Mouse (Mus musculus) olfactory bulb, adult 2 months (tissue): ENCODE data around the gene Olfr67. TPM values are rescaled to one million over a fixed set of nuclear protein-coding genes. Genes with fewer than 3 reads are reported as not detected.
"Not testable (repeated sequence)": the region's sequence is repeated elsewhere in the genome, so short reads cannot be mapped to it uniquely, and the experiment has no call there.

Source experiments
- H3K27ac ChIP-seq: fragments of 200-500 bp; 2 replicates; pipeline ENCODE4 v1.5.1; 2012; ENCODE audit warnings: low read depth, low read length; ENCODE audit not compliant: insufficient read depth
- H3K4me1 ChIP-seq: fragments of 200-500 bp; 2 replicates; pipeline ENCODE4 v1.6.1; 2012; ENCODE audit warnings: low read length; ENCODE audit not compliant: control insufficient read depth, insufficient read depth
- H3K4me3 ChIP-seq: fragments of 200-500 bp; 2 replicates; pipeline ENCODE4 v1.5.1; 2012; ENCODE audit warnings: mild to moderate bottlenecking, low read depth, low read length, moderate library complexity; ENCODE audit not compliant: insufficient read depth
- CTCF ChIP-seq: fragments of 200-500 bp; IDR thresholded peaks from 2 replicates; pipeline ENCODE4 v1.5.1; 2012; ENCODE audit warnings: low read depth, mild to moderate bottlenecking, low read length, moderate library complexity; ENCODE audit not compliant: insufficient read depth
- POLR2A ChIP-seq: fragments of 200-500 bp; IDR thresholded peaks from 2 replicates; pipeline ENCODE4 v1.6.1; 2012; ENCODE audit warnings: mild to moderate bottlenecking, low read depth, low read length, moderate library complexity; ENCODE audit not compliant: insufficient read depth
- WGBS: fragments of 180-500 bp; shearing (Covaris S2); methylation state at CpG from one replicate; pipeline ENCODE4 v1.1.7; 2018; 5-methylcytosine and 5-hydroxymethylcytosine counted together
- polyA plus RNA-seq: library from polyadenylated mRNA; stranded (reverse); fragments of >200 nt; gene quantifications from 2 replicates; pipeline ENCODE4 v1.2.4, GENCODE M21; 2012; ENCODE audit warnings: low replicate concordance; ENCODE audit not compliant: missing spikeins, insufficient read depth, insufficient read length

Gene Olfr67
- polyA plus RNA-seq, 1 experiment: not detected

- H3K27ac ChIP-seq: no peak within 1 kb of the TSS
- TF ChIP-seq CTCF (no peak), POLR2A (no peak)
- no peaks in the 10 kb centered on the region for H3K4me1 ChIP-seq
- WGBS: 82% methylated on average over 3 of the region's 3 CpGs
- no peak within 1 kb of the TSS for H3K4me3 ChIP-seq
These were observed 12.0 kb downstream of the Olfr67 start, which contains the start of gene Olfr68 for GRCm38 (mm10) chr7:103779598-103779997. Gene Olfr68, minus strand, starts transcription at chr7:103779698.

- H3K27ac ChIP-seq, H3K4me1 ChIP-seq, H3K4me3 ChIP-seq: not testable (repeated sequence)
- WGBS: 88% methylated on average over 4 of the region's 4 CpGs
These were observed 14.0 kb downstream of the Olfr67 start for GRCm38 (mm10) chr7:103777652-103778051.

GRCm38 (mm10) chr7:103771494-103771893 lies 20.1 kb downstream of the Olfr67 start, which contains the start of gene Olfr69:
Gene Olfr69, minus strand, starts transcription at chr7:103771594.
- WGBS: 74% methylated on average over 2 of the region's 2 CpGs
- Histone ChIP-seq H3K4me3 (no peak within 1 kb of the TSS), H3K27ac (no peak within 1 kb of the TSS), H3K4me1 (no peaks in the 10 kb centered on the region)
- TF ChIP-seq POLR2A (no peak), CTCF (no peak)

GRCm38 (mm10) chr7:103767687-103768086 lies 23.9 kb downstream of the Olfr67 start:
- not testable (repeated sequence) for H3K4me1 ChIP-seq, H3K27ac ChIP-seq, H3K4me3 ChIP-seq
- WGBS: 91% methylated on average over 6 of the region's 6 CpGs

- WGBS: 84% methylated on average over 6 of the region's 6 CpGs
- not testable (repeated sequence) for H3K4me1 ChIP-seq, H3K4me3 ChIP-seq, H3K27ac ChIP-seq
These were observed 29.4 kb downstream of the Olfr67 start for GRCm38 (mm10) chr7:103762212-103762611.

- Histone ChIP-seq H3K27ac (no peak within 1 kb of the TSS), H3K4me1 (no peaks in the 10 kb centered on the region), H3K4me3 (no peak within 1 kb of the TSS)
- WGBS: 32% methylated on average over 2 of the region's 2 CpGs
- TF ChIP-seq CTCF (no peak), POLR2A (no peak)
These were observed 34.4 kb downstream of the Olfr67 start, which contains the start of gene Olfr630 for GRCm38 (mm10) chr7:103757233-103757632. Gene Olfr630, minus strand, starts transcription at chr7:103757333.

- no peaks in the 10 kb centered on the region for H3K4me1 ChIP-seq
- TF ChIP-seq CTCF: no peak
- TF ChIP-seq POLR2A: no peak
- H3K27ac ChIP-seq: no peak within 1 kb of the TSS
- WGBS: 69% methylated on average over 2 of the region's 2 CpGs
- H3K4me3 ChIP-seq: no peak within 1 kb of the TSS
These were observed 46.8 kb downstream of the Olfr67 start, which contains the start of gene Olfr629 for GRCm38 (mm10) chr7:103744843-103745242. Gene Olfr629, minus strand, starts transcription at chr7:103744943.

Other genes starting within 250 kb of the Olfr67 start
- gene Olfr612, start 249.1 kb downstream of the Olfr67 start, polyA plus RNA-seq: not detected in 2 replicates
- gene Olfr613, start 243.7 kb downstream of the Olfr67 start, polyA plus RNA-seq: not detected in 2 replicates
- not detected in 2 replicates for gene Olfr615, start 235.7 kb downstream of the Olfr67 start, polyA plus RNA-seq
- not detected in 2 replicates for gene Olfr616, start 222.7 kb downstream of the Olfr67 start, polyA plus RNA-seq
- not detected in 2 replicates for gene Olfr617, start 218.8 kb downstream of the Olfr67 start, polyA plus RNA-seq
- not detected in 2 replicates for gene Olfr618, start 201.7 kb downstream of the Olfr67 start, polyA plus RNA-seq
- gene Olfr619, start 191.2 kb downstream of the Olfr67 start, polyA plus RNA-seq: not detected in 2 replicates
- gene Olfr620, start 179.3 kb downstream of the Olfr67 start, polyA plus RNA-seq: not detected in 2 replicates
- gene Olfr622, start 149.1 kb downstream of the Olfr67 start, polyA plus RNA-seq: not detected in 2 replicates
- gene Olfr623, start 128.1 kb downstream of the Olfr67 start, polyA plus RNA-seq: not detected in 2 replicates
- not detected in 2 replicates for gene Olfr624, start 120.6 kb downstream of the Olfr67 start, polyA plus RNA-seq
- gene Olfr625-ps1, start 109.1 kb downstream of the Olfr67 start, polyA plus RNA-seq: not detected in 2 replicates
- gene Olfr243, start 77.2 kb downstream of the Olfr67 start, polyA plus RNA-seq: not detected in 2 replicates
- not detected in 2 replicates for gene Olfr628, start 61.4 kb downstream of the Olfr67 start, polyA plus RNA-seq
- not detected in 2 replicates for gene Olfr629, start 46.9 kb downstream of the Olfr67 start, polyA plus RNA-seq
- gene Olfr630, start 34.5 kb downstream of the Olfr67 start, polyA plus RNA-seq: not detected in 2 replicates
- gene Olfr69, start 20.2 kb downstream of the Olfr67 start, polyA plus RNA-seq: not detected in 2 replicates
- not detected in 2 replicates for gene Olfr68, start 12.1 kb downstream of the Olfr67 start, polyA plus RNA-seq
- gene Hbb-bt, start 22.2 kb upstream of the Olfr67 start, polyA plus RNA-seq: not detected in 2 replicates
- not detected in 2 replicates for gene Hbb-bs, start 36.3 kb upstream of the Olfr67 start, polyA plus RNA-seq
- gene Hbb-bh2, start 48.7 kb upstream of the Olfr67 start, polyA plus RNA-seq: not detected in 2 replicates
- not detected in 2 replicates for gene Hbb-bh1, start 51.3 kb upstream of the Olfr67 start, polyA plus RNA-seq
- not detected in 2 replicates for gene Hbb-y, start 61.4 kb upstream of the Olfr67 start, polyA plus RNA-seq
- not detected in 2 replicates for gene Olfr66, start 94.4 kb upstream of the Olfr67 start, polyA plus RNA-seq
- gene Olfr64, start 102.7 kb upstream of the Olfr67 start, polyA plus RNA-seq: not detected in 2 replicates
- not detected in 2 replicates for gene Olfr65, start 111.7 kb upstream of the Olfr67 start, polyA plus RNA-seq
- not detected in 2 replicates for gene Olfr631, start 137.0 kb upstream of the Olfr67 start, polyA plus RNA-seq
- gene Olfr632, start 142.5 kb upstream of the Olfr67 start, polyA plus RNA-seq: not detected in 2 replicates
- gene Olfr633, start 152.6 kb upstream of the Olfr67 start, polyA plus RNA-seq: not detected in 2 replicates
- gene Olfr635, start 179.3 kb upstream of the Olfr67 start, polyA plus RNA-seq: not detected in 2 replicates
- not detected in 2 replicates for gene Olfr638, start 206.9 kb upstream of the Olfr67 start, polyA plus RNA-seq
- not detected in 2 replicates for gene Olfr639, start 225.5 kb upstream of the Olfr67 start, polyA plus RNA-seq
- gene Olfr640, start 233.8 kb upstream of the Olfr67 start, polyA plus RNA-seq: not detected in 2 replicates
- gene Olfr641, start 243.6 kb upstream of the Olfr67 start, polyA plus RNA-seq: not detected in 2 replicates